Mouse (Mus musculus): ENCODE results near the gene Prph2. TPM values are rescaled to one million over a fixed set of nuclear protein-coding genes. Genes with fewer than 3 reads are reported as not detected.

The Prph2 gene
- polyA plus RNA-seq, 1 experiment from 2014 or later: not detected

Other genes with a start within 250 kb of the Prph2 start
- 55.1 and 56.2 TPM in 2 replicates for gene Rrp36, start 236.1 kb upstream of the Prph2 start, polyA plus RNA-seq (2015; fragmentation: Nextera tagmentation; extraction: Ambion mirVana)
- 128 and 134 TPM in 2 replicates for gene Mea1, start 231.7 kb upstream of the Prph2 start, polyA plus RNA-seq (2015; fragmentation: Nextera tagmentation; extraction: Ambion mirVana)
- 117 and 122 TPM in 2 replicates for gene Klhdc3, start 229.5 kb upstream of the Prph2 start, polyA plus RNA-seq (2015; fragmentation: Nextera tagmentation; extraction: Ambion mirVana)
- 96.0 and 102 TPM in 2 replicates for gene Ppp2r5d, start 205.3 kb upstream of the Prph2 start, polyA plus RNA-seq (2015; fragmentation: Nextera tagmentation; extraction: Ambion mirVana)
- 27.7 and 28.6 TPM in 2 replicates for gene Pex6, start 199.0 kb upstream of the Prph2 start, polyA plus RNA-seq (2015; fragmentation: Nextera tagmentation; extraction: Ambion mirVana)
- 1.3 and 1.8 TPM in 2 replicates for gene Gnmt, start 181.3 kb upstream of the Prph2 start, polyA plus RNA-seq (2015; fragmentation: Nextera tagmentation; extraction: Ambion mirVana)
- 83.0 and 83.6 TPM in 2 replicates for gene Cnpy3, start 158.2 kb upstream of the Prph2 start, polyA plus RNA-seq (2015; fragmentation: Nextera tagmentation; extraction: Ambion mirVana)
- 1.3 and 8.2 TPM in 2 replicates for gene Ptcra, start 146.7 kb upstream of the Prph2 start, polyA plus RNA-seq (2015; fragmentation: Nextera tagmentation; extraction: Ambion mirVana)
- gene 2310039H08Rik, start 137.8 kb upstream of the Prph2 start, polyA plus RNA-seq (2015; fragmentation: Nextera tagmentation; extraction: Ambion mirVana): 62.2 and 63.9 TPM in 2 replicates
- 171 and 175 TPM in 2 replicates for gene Rpl7l1, start 127.8 kb upstream of the Prph2 start, polyA plus RNA-seq (2015; fragmentation: Nextera tagmentation; extraction: Ambion mirVana)
- gene Bicral, start 52.0 kb upstream of the Prph2 start, polyA plus RNA-seq (2015; fragmentation: Nextera tagmentation; extraction: Ambion mirVana): 3.5 and 4.0 TPM in 2 replicates
- gene Tbcc, start 19.8 kb upstream of the Prph2 start, polyA plus RNA-seq (2015; fragmentation: Nextera tagmentation; extraction: Ambion mirVana): 53.1 and 58.1 TPM in 2 replicates
- 16.2 and 19.2 TPM in 2 replicates for gene Ubr2, start 100.1 kb downstream of the Prph2 start, polyA plus RNA-seq (2015; fragmentation: Nextera tagmentation; extraction: Ambion mirVana)

Data from lung, embryonic 15.5 days (tissue).